Mouse (Mus musculus): ENCODE results near the gene Omt2b. TPM values are rescaled to one million over a fixed set of nuclear protein-coding genes. Genes with fewer than 3 reads are reported as not detected.

Gene Omt2b
- polyA plus RNA-seq, 1 experiment = not detected

DNA sequence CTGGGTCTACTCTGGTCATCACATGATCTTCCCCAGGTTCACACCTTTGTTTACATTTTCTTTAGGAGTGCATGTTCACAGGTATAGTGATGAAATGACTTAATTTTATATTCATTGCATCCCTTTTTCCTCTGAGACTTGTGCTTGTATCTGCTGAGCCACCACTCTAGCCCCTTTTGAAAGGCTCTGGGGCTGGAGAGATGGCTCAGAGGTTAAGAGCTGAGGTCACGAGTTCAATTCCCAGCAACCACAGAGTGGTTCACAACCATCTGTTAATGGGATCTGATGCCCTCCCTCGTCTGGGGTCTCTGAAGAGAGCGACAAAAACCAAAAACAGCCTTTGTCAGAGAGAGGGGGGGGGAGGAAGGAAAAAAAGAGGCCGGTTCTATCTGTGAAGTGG, 48.1 kb downstream of the Omt2b start:
- WGBS = 85% methylated on average over 4 of the region's 4 CpGs
- Histone ChIP-seq H3K4me1 (ENCODE audit: control insufficient read depth, insufficient read depth, insufficient read length) (no peaks in the 10 kb centered on the region), H3K27ac (ENCODE audit: insufficient read depth, low read length) (no peak overlapping the region), H3K27me3 (ENCODE audit: control insufficient read depth, insufficient read depth, low read length) (no peaks in the 10 kb centered on the region), H3K4me3 (ENCODE audit: extremely low read depth, insufficient read depth, insufficient read length) (no peak overlapping the region), H3K36me3 (ENCODE audit: control insufficient read depth, insufficient read depth, low read length) (no peaks in the 10 kb centered on the region)
- no peak for DNase-seq (ENCODE audit: low read depth in 1 of 2, low spot score in 2 of 2)
- TF ChIP-seq CTCF (IDR thresholded peaks at IDR 0.05; ENCODE audit: extremely low read depth, insufficient read depth, insufficient read length, insufficient replicate concordance) = no peak

DNA sequence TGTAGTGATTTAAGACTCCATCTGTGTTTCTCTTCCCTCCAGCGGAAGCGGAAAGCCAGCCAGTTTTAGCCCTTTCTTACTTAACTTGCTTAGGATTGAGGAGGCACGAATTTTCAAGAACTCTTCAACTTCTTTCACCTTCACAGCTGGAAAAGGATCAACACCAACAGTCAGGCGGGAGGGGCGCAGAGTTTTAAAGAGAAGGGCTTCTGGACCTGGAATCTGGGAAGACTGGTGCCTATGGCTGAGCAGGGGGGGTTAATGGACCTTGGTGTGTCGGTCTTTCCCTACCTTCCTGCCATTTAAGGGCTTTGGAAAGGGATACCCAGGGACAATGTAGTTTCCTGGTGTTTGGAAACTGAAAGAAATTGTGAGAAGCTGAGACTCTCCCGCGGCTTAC, 50.2 kb downstream of the Omt2b start:
- Histone ChIP-seq H3K36me3 (ENCODE audit: control insufficient read depth, insufficient read depth, low read length) (no peaks in the 10 kb centered on the region), H3K27me3 (ENCODE audit: control insufficient read depth, insufficient read depth, low read length) (no peaks in the 10 kb centered on the region), H3K4me3 (ENCODE audit: extremely low read depth, insufficient read depth, insufficient read length) (no peak overlapping the region), H3K27ac (ENCODE audit: insufficient read depth, low read length) (no peak overlapping the region), H3K4me1 (ENCODE audit: control insufficient read depth, insufficient read depth, insufficient read length) (no peaks in the 10 kb centered on the region)
- no peak for TF ChIP-seq CTCF (IDR thresholded peaks at IDR 0.05; ENCODE audit: extremely low read depth, insufficient read depth, insufficient read length, insufficient replicate concordance)
- no peak for TF ChIP-seq POLR2A (IDR thresholded peaks at IDR 0.05; ENCODE audit: low read depth, low read length)
- no peak for DNase-seq (ENCODE audit: low read depth in 1 of 2, low spot score in 2 of 2)
- WGBS = 72% methylated on average over 8 of the region's 8 CpGs

DNA sequence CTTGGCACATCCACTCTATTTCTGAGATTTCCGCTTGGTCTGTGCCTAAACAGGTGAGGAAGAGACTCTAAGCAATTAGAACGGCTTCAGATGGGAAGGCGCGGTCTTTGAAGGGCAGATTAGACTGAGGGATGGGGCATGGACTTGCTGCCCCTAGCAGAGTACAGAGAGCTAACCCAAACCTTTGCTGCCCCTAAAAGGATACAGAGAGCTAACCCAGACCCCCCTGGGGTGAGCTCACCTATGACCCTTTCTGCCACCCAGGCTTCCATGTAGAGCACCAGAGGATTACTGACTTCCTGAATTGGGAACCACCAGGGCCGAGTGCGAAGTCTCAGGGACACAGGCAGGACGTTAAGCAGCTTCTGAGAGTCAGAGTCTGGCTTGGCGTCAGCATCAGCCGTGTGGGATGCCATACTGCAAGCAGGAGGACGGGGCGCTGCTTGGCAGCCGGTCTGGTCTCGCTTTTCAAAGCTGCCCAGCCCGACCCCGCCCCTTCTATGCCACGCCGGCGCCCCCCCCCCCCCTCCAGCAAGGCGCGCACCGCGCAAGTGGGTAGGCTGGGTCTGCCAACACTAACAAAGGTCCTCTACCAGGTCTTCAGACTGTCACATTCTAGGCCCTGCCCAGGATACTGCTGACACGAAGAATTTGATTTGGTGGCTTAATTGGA, 50.9 kb downstream of the Omt2b start, which contains the start of gene Ooep:
Ooep (minus strand) TSS at position 613 of the 673 bp plus-strand sequence.
- 12% methylated on average over 22 of the region's 23 CpGs for WGBS
- H3K4me1 ChIP-seq (ENCODE audit: control insufficient read depth, insufficient read depth, insufficient read length) = no peaks in the 10 kb centered on the region
- DNase-seq (ENCODE audit: low read depth in 1 of 2, low spot score in 2 of 2) = no peak

More for the DNA sequence above, 50.9 kb downstream of the Omt2b start, which contains the start of gene Ooep:
- H3K27me3 ChIP-seq (ENCODE audit: control insufficient read depth, insufficient read depth, low read length) = no peaks in the 10 kb centered on the region
- no peaks in the 10 kb centered on the region for H3K36me3 ChIP-seq (ENCODE audit: control insufficient read depth, insufficient read depth, low read length)
- TF ChIP-seq POLR2A (IDR thresholded peaks at IDR 0.05; ENCODE audit: low read depth, low read length) = no peak
- TF ChIP-seq CTCF (IDR thresholded peaks at IDR 0.05; ENCODE audit: extremely low read depth, insufficient read depth, insufficient read length, insufficient replicate concordance) = no peak
- no peak within 1 kb of the TSS for H3K4me3 ChIP-seq (ENCODE audit: extremely low read depth, insufficient read depth, insufficient read length)
- H3K27ac ChIP-seq (ENCODE audit: insufficient read depth, low read length) = no peak within 1 kb of the TSS

Other genes starting within 250 kb of the Omt2b start
- 61.7 and 79.8 TPM in 2 replicates for gene Fbxo9, start 218.5 kb upstream of the Omt2b start, polyA plus RNA-seq (2012; rRNA removed)
- gene Ick, start 218.4 kb upstream of the Omt2b start, polyA plus RNA-seq (2012; rRNA removed) = 3.0 and 4.0 TPM in 2 replicates
- gene Gsta4, start 144.8 kb upstream of the Omt2b start, polyA plus RNA-seq (2012; rRNA removed) = 1.4 and 2.8 TPM in 2 replicates
- gene Gsta1, start 96.9 kb upstream of the Omt2b start, polyA plus RNA-seq (2012; rRNA removed) = 0.18 TPM in 1 of 2 replicates, not detected in the other
- not detected in 2 replicates for gene Gm3776, start 70.5 kb upstream of the Omt2b start, polyA plus RNA-seq (2012; rRNA removed)
- not detected in 2 replicates for gene Gm10639, start 37.7 kb upstream of the Omt2b start, polyA plus RNA-seq (2012; rRNA removed)
- gene Omt2a, start 12.8 kb upstream of the Omt2b start, polyA plus RNA-seq (2012; rRNA removed) = not detected in 2 replicates
- 0.15 TPM in 1 of 2 replicates, not detected in the other for gene Gsta2, start 28.2 kb downstream of the Omt2b start, polyA plus RNA-seq (2012; rRNA removed)
- gene Dppa5a, start 40.6 kb downstream of the Omt2b start, polyA plus RNA-seq (2012; rRNA removed) = not detected in 2 replicates
- not detected in 2 replicates for gene Ooep, start 51.1 kb downstream of the Omt2b start, polyA plus RNA-seq (2012; rRNA removed)
- 0.12 and 0.15 TPM in 2 replicates for gene Ddx43, start 68.2 kb downstream of the Omt2b start, polyA plus RNA-seq (2012; rRNA removed)
- gene Cgas, start 115.6 kb downstream of the Omt2b start, polyA plus RNA-seq (2012; rRNA removed) = 0.79 and 0.99 TPM in 2 replicates
- 9.3 and 9.9 TPM in 2 replicates for gene Mto1, start 120.6 kb downstream of the Omt2b start, polyA plus RNA-seq (2012; rRNA removed)
- not detected in 2 replicates for gene Gm17324, start 121.2 kb downstream of the Omt2b start, polyA plus RNA-seq (2012; rRNA removed)
- gene Eef1a1, start 161.6 kb downstream of the Omt2b start, polyA plus RNA-seq (2012; rRNA removed) = 2,639 and 2,890 TPM in 2 replicates

All from spleen, adult 2 months (tissue).